Comparison of ENCODE assay signal across 25 mouse cellular contexts in the genomic region with DNA sequence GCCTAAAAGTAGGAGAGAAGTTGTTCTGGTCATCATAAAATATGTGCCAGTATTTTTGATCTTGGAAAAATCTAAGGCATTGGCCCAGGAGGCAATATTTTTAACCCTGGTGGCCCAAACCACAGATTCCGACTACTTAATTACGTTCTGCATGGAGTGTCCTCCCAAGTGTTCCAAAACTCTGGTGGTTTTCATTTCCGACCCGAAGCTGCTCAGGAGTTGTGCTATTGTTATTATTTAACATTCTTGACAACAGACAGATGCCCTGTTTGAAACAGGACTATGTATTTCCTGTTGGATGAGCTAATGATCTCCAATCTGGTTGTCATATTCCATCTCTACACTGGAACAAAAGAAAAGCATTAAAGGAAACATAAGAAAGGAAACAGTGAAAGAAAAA.
"Had no signal": no experiment of that assay in that cellular context is flagged by ENCODE, and none has a peak within 500 bp of the region (broad histone marks: within the 10 kb centered on the region; RNA-seq: fewer than 3 reads in every experiment).

No protein-coding gene starts in this region.

- DNase-seq: gastrocnemius, postnatal 14 days; gastrocnemius, postnatal 36 days; heart, postnatal 14 days; heart, postnatal 36 days; kidney, adult 11 months; kidney, adult 8-10 months; kidney, postnatal 10 days; kidney, postnatal 25 days; kidney, postnatal 4 days; liver; liver, embryonic 13.5 days; liver, postnatal 0 days had no signal

- H3K9ac ChIP-seq: heart, embryonic 13.5 days; heart, embryonic 15.5 days; hindbrain, embryonic 13.5 days; hindbrain, embryonic 15.5 days; limb, embryonic 12.5 days; liver, embryonic 13.5 days; liver, embryonic 15.5 days; liver, postnatal 0 days had no signal

- H3K36me3 ChIP-seq: heart, embryonic 13.5 days; heart, embryonic 15.5 days; hindbrain, embryonic 13.5 days; hindbrain, embryonic 15.5 days; limb, embryonic 10.5 days; limb, embryonic 12.5 days; liver, embryonic 13.5 days; liver, embryonic 15.5 days had no signal

- H3K27ac ChIP-seq: heart, embryonic 13.5 days; heart, embryonic 15.5 days; hindbrain, embryonic 13.5 days; hindbrain, embryonic 15.5 days; hindbrain, postnatal 0 days; layer of hippocampus, adult 2 months; left cerebral cortex, adult 2 months; limb, embryonic 10.5 days; limb, embryonic 12.5 days; liver, embryonic 13.5 days; liver, embryonic 15.5 days had no signal

- H3K27me3 ChIP-seq: heart, embryonic 13.5 days; heart, embryonic 15.5 days; hindbrain, embryonic 13.5 days; hindbrain, embryonic 15.5 days; limb, embryonic 12.5 days; liver, embryonic 13.5 days; liver, embryonic 15.5 days had no signal

- H3K9me3 ChIP-seq: heart, embryonic 15.5 days; hindbrain, embryonic 13.5 days; hindbrain, embryonic 15.5 days; limb, embryonic 10.5 days; limb, embryonic 12.5 days; liver, embryonic 13.5 days; liver, embryonic 15.5 days had no signal

- H3K4me2 ChIP-seq: heart, embryonic 11.5 days; heart, embryonic 13.5 days; heart, embryonic 15.5 days; hindbrain, embryonic 13.5 days; hindbrain, embryonic 15.5 days; limb, embryonic 12.5 days; liver, embryonic 11.5 days; liver, embryonic 13.5 days; liver, embryonic 15.5 days had no signal

- H3K4me1 ChIP-seq: heart, embryonic 13.5 days; heart, embryonic 15.5 days; hindbrain, embryonic 13.5 days; hindbrain, embryonic 15.5 days; limb, embryonic 10.5 days; limb, embryonic 12.5 days; liver, embryonic 13.5 days; liver, embryonic 15.5 days had no signal

- H3K4me3 ChIP-seq: heart, embryonic 13.5 days; heart, embryonic 15.5 days; hindbrain, embryonic 13.5 days; hindbrain, embryonic 15.5 days; layer of hippocampus, adult 2 months; left cerebral cortex, adult 2 months; limb, embryonic 10.5 days; limb, embryonic 12.5 days; liver, embryonic 13.5 days; liver, embryonic 15.5 days had no signal

- ATAC-seq: hindbrain, postnatal 0 days; intestine, embryonic 16.5 days; liver, postnatal 0 days had no signal
